Mouse (Mus musculus): ENCODE results near the gene Ssh1.

DNA sequence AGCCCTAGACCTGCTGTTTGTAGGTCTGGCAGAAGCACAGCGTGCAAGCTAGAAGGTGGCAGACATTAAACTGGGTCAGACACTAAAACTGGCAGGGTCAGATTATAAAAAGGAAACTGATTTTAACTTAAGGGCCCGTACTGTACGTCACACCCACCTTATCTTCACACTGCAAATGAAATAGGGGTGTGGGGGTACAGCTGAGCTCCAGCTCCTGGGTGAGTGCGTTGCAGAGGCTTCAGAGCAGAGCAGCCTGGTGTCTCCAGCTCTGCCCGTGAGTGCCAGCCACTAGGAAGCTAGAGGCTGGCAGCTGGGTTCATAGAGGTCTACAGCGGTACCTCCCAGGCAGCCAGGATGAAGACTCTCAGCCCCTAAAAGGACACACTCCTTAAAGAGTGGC, 91.7 kb downstream of the Ssh1 start:
- TF ChIP-seq CTCF (IDR thresholded peaks at IDR 0.05; ENCODE audit: low read depth): no peak
- peak; percentile 39 for TF ChIP-seq EP300 (IDR thresholded peaks at IDR 0.05; ENCODE audit: low read depth)

Data from liver, postnatal 0 days (tissue).